Mouse (Mus musculus) MEL (cell line): Measurements from ENCODE around the gene Kcnt2. TPM values are rescaled to one million over a fixed set of nuclear protein-coding genes. Genes with fewer than 3 reads are reported as not detected.

Source experiments
- DNase-seq: peaks from one replicate; pipeline ENCODE4 v3.0.0; 2011; ENCODE audit warnings: low read depth, low spot score
- H3K27ac ChIP-seq: 2 replicates; pipeline ENCODE4 v1.5.1; 2012; ENCODE audit warnings: low read depth, mild to moderate bottlenecking, control low read depth, low read length, moderate library complexity; ENCODE audit not compliant: control insufficient read depth
- H3K27me3 ChIP-seq, 2 experiments: fragments of 150-350 bp in 1 of 2; sonication (generic) in 1 of 2; 2 replicates each; pipeline ENCODE4 v1.6.1; 2012; ENCODE audit warnings: low read length in 2 of 2, mild to moderate bottlenecking in 2 of 2, improper control_type of control experiment in 1 of 2, moderate library complexity in 1 of 2; ENCODE audit not compliant: insufficient read depth in 2 of 2, control insufficient read depth in 1 of 2
- H3K36me3 ChIP-seq, 2 experiments: 2 replicates each; pipeline ENCODE4 v1.6.1; 2012 to 2014; ENCODE audit warnings: low read length in 2 of 2, improper control_type of control experiment in 1 of 2, inconsistent platforms in 1 of 2, mild to moderate bottlenecking in 1 of 2; ENCODE audit not compliant: insufficient read depth in 2 of 2, control insufficient read depth in 1 of 2
- H3K4me1 ChIP-seq, 2 experiments: fragments of 150-350 bp in 1 of 2; sonication (generic) in 1 of 2; 2 replicates each; pipeline ENCODE4 v1.6.1; 2012; ENCODE audit warnings: low read length in 2 of 2, improper control_type of control experiment in 1 of 2, mild to moderate bottlenecking in 1 of 2; ENCODE audit not compliant: insufficient read depth in 2 of 2, control insufficient read depth in 1 of 2
- H3K4me3 ChIP-seq, 2 experiments: fragments of 150-350 bp in 1 of 2; sonication (generic) in 1 of 2; 2 replicates each; pipeline ENCODE4 v1.5.1; 2012; ENCODE audit warnings: low read depth in 2 of 2, low read length in 2 of 2, mild to moderate bottlenecking in 2 of 2, moderate library complexity in 2 of 2, control low read depth in 1 of 2, improper control_type of control experiment in 1 of 2; ENCODE audit not compliant: control insufficient read depth in 1 of 2, insufficient read depth in 1 of 2
- H3K79me2 ChIP-seq: 2 replicates; pipeline ENCODE4 v1.6.1; 2012; ENCODE audit warnings: mild to moderate bottlenecking, low read length, moderate library complexity; ENCODE audit not compliant: control insufficient read depth, poor library complexity, insufficient read depth
- H3K9ac ChIP-seq: 2 replicates; pipeline ENCODE4 v1.6.1; 2012; ENCODE audit warnings: low read depth, mild to moderate bottlenecking, control low read depth, low read length, moderate library complexity; ENCODE audit not compliant: control insufficient read depth, poor library complexity, severe bottlenecking
- H3K9me3 ChIP-seq: fragments of 150-350 bp; sonication (generic); replicated peaks from 2 replicates; pipeline ENCODE4 v1.6.1; 2012; ENCODE audit warnings: mild to moderate bottlenecking, low read length, improper control_type of control experiment, moderate library complexity; ENCODE audit not compliant: insufficient read depth
- CTCF ChIP-seq, 3 experiments: IDR thresholded peaks in 2 of 3; conservative IDR thresholded peaks in 1 of 3; 2 replicates each; pipeline ENCODE4 v1.5.1; 2011 to 2012; ENCODE audit warnings: low read length in 3 of 3, low read depth in 2 of 3, mild to moderate bottlenecking in 2 of 3, improper control_type of control experiment in 1 of 3, inconsistent platforms in 1 of 3, mixed read lengths in 1 of 3, moderate library complexity in 1 of 3; ENCODE audit not compliant: control insufficient read depth in 1 of 3, insufficient read depth in 1 of 3, poor library complexity in 1 of 3, severe bottlenecking in 1 of 3
- ELF1 ChIP-seq: IDR thresholded peaks from 2 replicates; pipeline ENCODE4 v1.6.1; 2014; ENCODE audit warnings: low read depth, mild to moderate bottlenecking, inconsistent platforms, low read length, improper control_type of control experiment, moderate library complexity
- EP300 ChIP-seq, 2 experiments: IDR thresholded peaks; 2 replicates each; pipeline ENCODE4 v1.6.1; 2011; ENCODE audit warnings: improper control_type of control experiment in 2 of 2, low read length in 2 of 2, low read depth in 1 of 2, mild to moderate bottlenecking in 1 of 2
- GATA1 ChIP-seq: IDR thresholded peaks from 2 replicates; pipeline ENCODE4 v1.6.1; 2011; ENCODE audit warnings: low read depth, low read length, improper control_type of control experiment
- KAT2A ChIP-seq: conservative IDR thresholded peaks from 2 replicates; pipeline ENCODE4 v1.6.1; 2012; ENCODE audit warnings: low read depth, low read length, improper control_type of control experiment, inconsistent platforms
- MEF2A ChIP-seq: IDR thresholded peaks from 2 replicates; pipeline ENCODE4 v1.6.1; 2014; ENCODE audit warnings: low read depth, mild to moderate bottlenecking, inconsistent platforms, low read length, improper control_type of control experiment; ENCODE audit not compliant: poor library complexity, insufficient replicate concordance, severe bottlenecking; ENCODE audit errors: extremely low read depth
- MXI1 ChIP-seq: IDR thresholded peaks from 2 replicates; pipeline ENCODE4 v1.6.1; 2011; ENCODE audit warnings: mild to moderate bottlenecking, low read depth, low read length, improper control_type of control experiment
- MYC ChIP-seq: IDR thresholded peaks from 2 replicates; pipeline ENCODE4 v1.6.1; 2011; ENCODE audit warnings: low read depth, mild to moderate bottlenecking, low read length, improper control_type of control experiment, moderate library complexity
- NELFE ChIP-seq: IDR thresholded peaks from 2 replicates; pipeline ENCODE4 v1.6.1; 2011; ENCODE audit warnings: low read depth, low read length, improper control_type of control experiment
- NRF1 ChIP-seq: IDR thresholded peaks from 2 replicates; pipeline ENCODE4 v1.6.1; 2014; ENCODE audit warnings: low read depth, mild to moderate bottlenecking, inconsistent platforms, low read length, improper control_type of control experiment, moderate library complexity; ENCODE audit not compliant: poor library complexity, insufficient read depth, severe bottlenecking
- POLR2A ChIP-seq, 2 experiments: IDR thresholded peaks; 2 replicates each; pipeline ENCODE4 v1.6.1; 2011 to 2012; ENCODE audit warnings: low read length in 2 of 2, mild to moderate bottlenecking in 2 of 2, control low read depth in 1 of 2, improper control_type of control experiment in 1 of 2, low read depth in 1 of 2, moderate library complexity in 1 of 2; ENCODE audit not compliant: control insufficient read depth in 1 of 2, insufficient read depth in 1 of 2, poor library complexity in 1 of 2
- POLR2AphosphoS2 ChIP-seq: IDR thresholded peaks from 2 replicates; pipeline ENCODE4 v1.6.1; 2011; ENCODE audit warnings: low read length, improper control_type of control experiment
- POLR2AphosphoS5 ChIP-seq: IDR thresholded peaks from 2 replicates; pipeline ENCODE4 v1.6.1; 2012; ENCODE audit warnings: low read depth, borderline replicate concordance, mild to moderate bottlenecking, inconsistent platforms, low read length, moderate library complexity, mixed read lengths
- RAD21 ChIP-seq: IDR thresholded peaks from 2 replicates; pipeline ENCODE4 v1.6.1; 2011; ENCODE audit warnings: mild to moderate bottlenecking, low read depth, low read length, improper control_type of control experiment
- TAL1 ChIP-seq: IDR thresholded peaks from 2 replicates; pipeline ENCODE4 v1.6.1; 2012; ENCODE audit warnings: mild to moderate bottlenecking, inconsistent platforms, low read length, moderate library complexity, mixed read lengths
- TBP ChIP-seq: IDR thresholded peaks from 2 replicates; pipeline ENCODE4 v1.8.0; 2011; ENCODE audit warnings: low read depth, low read length, improper control_type of control experiment
- UBTF ChIP-seq: IDR thresholded peaks from 2 replicates; pipeline ENCODE4 v1.6.1; 2012; ENCODE audit warnings: low read depth, mild to moderate bottlenecking, inconsistent platforms, low read length, improper control_type of control experiment, moderate library complexity, borderline replicate concordance; ENCODE audit not compliant: insufficient read depth
- USF2 ChIP-seq, 2 experiments: IDR thresholded peaks; 2 replicates each; pipeline ENCODE4 v1.6.1; 2011 to 2012; ENCODE audit warnings: improper control_type of control experiment in 2 of 2, low read length in 2 of 2, borderline replicate concordance in 1 of 2, inconsistent platforms in 1 of 2, low read depth in 1 of 2, mild to moderate bottlenecking in 1 of 2; ENCODE audit not compliant: insufficient read depth in 1 of 2
- ZC3H11A ChIP-seq: IDR thresholded peaks from 2 replicates; pipeline ENCODE4 v1.6.1; 2012; ENCODE audit warnings: low read depth, mild to moderate bottlenecking, inconsistent platforms, low read length, improper control_type of control experiment
- ZNF384 ChIP-seq: IDR thresholded peaks from 2 replicates; pipeline ENCODE4 v1.6.1; 2012; ENCODE audit warnings: low read depth, mild to moderate bottlenecking, inconsistent platforms, low read length, improper control_type of control experiment
- polyA plus RNA-seq, 2 experiments: library from polyadenylated mRNA; stranded (reverse) in 1 of 2; unstranded in 1 of 2; fragments of >175 nt in 1 of 2; fragments of >200 nt in 1 of 2; gene quantifications; 2 replicates each; pipeline versions ENCODE4 v1.2.1 to v1.2.4; 2012; ENCODE audit warnings: low replicate concordance in 2 of 2, low read depth in 1 of 2; ENCODE audit not compliant: insufficient read length in 2 of 2, insufficient read depth in 1 of 2, missing spikeins in 1 of 2
- total RNA-seq: library from RNA; depleted of rRNA; stranded (reverse); fragments of 300-350 nt; gene quantifications from 2 replicates; pipeline ENCODE4 v1.2.3, GENCODE M21; 2012

Gene Kcnt2
- total and polyA plus RNA-seq, 3 experiments, result not detected

- Histone ChIP-seq H3K9ac (no peak overlapping the region), H3K36me3 (no peaks in the 10 kb centered on the region; a peak in 2 of 4 replicates), H3K79me2 (no peaks in the 10 kb centered on the region), H3K4me3 (no peak overlapping the region), H3K27ac (no peak overlapping the region), H3K9me3 (no peaks in the 10 kb centered on the region)
- no peak for DNase-seq
- no peak for TF ChIP-seq CTCF (IDR thresholded peaks at IDR 0.05 in 2 of 3, conservative IDR thresholded peaks at IDR 0.05 in 1 of 3; ENCODE audit: control insufficient read depth in 1 of 3, insufficient read depth in 1 of 3, low read depth in 2 of 3, low read length in 3 of 3, poor library complexity in 1 of 3, severe bottlenecking in 1 of 3)
- TF ChIP-seq POLR2A (IDR thresholded peaks at IDR 0.05; ENCODE audit: control insufficient read depth in 1 of 2, insufficient read depth in 1 of 2, low read depth in 1 of 2, low read length in 2 of 2, poor library complexity in 1 of 2), result no peak
- no peak for TF ChIP-seq NELFE
- no peak for TF ChIP-seq ZC3H11A
- TF ChIP-seq USF2 (IDR thresholded peaks at IDR 0.05; ENCODE audit: borderline replicate concordance in 1 of 2, insufficient read depth in 1 of 2, low read depth in 1 of 2, low read length in 2 of 2), result no peak
- TF ChIP-seq GATA1, result no peak
- TF ChIP-seq, all 39 proteins: peak for 0
- no peaks in the 10 kb centered on the region for H3K27me3 ChIP-seq
- H3K4me1 ChIP-seq, result no peaks in the 10 kb centered on the region
Observed at GRCm38 (mm10) chr1:140338417-140338816, 92.5 kb downstream of the Kcnt2 start.

GRCm38 (mm10) chr1:140339368-140339767 lies 93.4 kb downstream of the Kcnt2 start:
- no peak overlapping the region for H3K9ac ChIP-seq
- no peaks in the 10 kb centered on the region for H3K27me3 ChIP-seq
- no peak for DNase-seq
- H3K79me2 ChIP-seq, result no peaks in the 10 kb centered on the region
- no peaks in the 10 kb centered on the region for H3K4me1 ChIP-seq
- TF ChIP-seq POLR2AphosphoS2 (no peak), MXI1 (no peak)
- no peak overlapping the region for H3K4me3 ChIP-seq
- H3K9me3 ChIP-seq, result no peaks in the 10 kb centered on the region
- no peak overlapping the region for H3K27ac ChIP-seq
- no peaks in the 10 kb centered on the region; a peak in 2 of 4 replicates for H3K36me3 ChIP-seq

- H3K27me3 ChIP-seq, result no peaks in the 10 kb centered on the region; a peak in 1 of 4 replicates
- no peak overlapping the region for H3K27ac ChIP-seq
- TF ChIP-seq USF2 (IDR thresholded peaks at IDR 0.05; ENCODE audit: borderline replicate concordance in 1 of 2, insufficient read depth in 1 of 2, low read depth in 1 of 2, low read length in 2 of 2) (no peak), KAT2A (no peak), MYC (no peak), NRF1 (no peak), ELF1 (no peak), EP300 (IDR thresholded peaks at IDR 0.05; ENCODE audit: low read depth in 1 of 2, low read length in 2 of 2) (no peak), MEF2A (no peak), TAL1 (no peak), UBTF (no peak), POLR2AphosphoS5 (no peak), MXI1 (no peak), RAD21 (no peak), TBP (no peak), ZC3H11A (no peak), ZNF384 (no peak)
- H3K79me2 ChIP-seq, result no peaks in the 10 kb centered on the region
- DNase-seq, result no peak
- H3K4me3 ChIP-seq, result no peak overlapping the region
- H3K36me3 ChIP-seq, result no peaks in the 10 kb centered on the region
- H3K4me1 ChIP-seq, result no peaks in the 10 kb centered on the region
- H3K9me3 ChIP-seq, result no peaks in the 10 kb centered on the region
- no peak overlapping the region for H3K9ac ChIP-seq
Observed at GRCm38 (mm10) chr1:140364787-140365186, 118.8 kb downstream of the Kcnt2 start.
